Mouse (Mus musculus) left cerebral cortex, adult 9 months (tissue): ENCODE data around the gene Hlcs.

ENCODE experiments used
- DNase-seq, 2 experiments: peaks; one replicate each; pipeline ENCODE4 v3.0.0; 2022; ENCODE audit warnings: low spot score in 2 of 2

Hlcs gene

DNA sequence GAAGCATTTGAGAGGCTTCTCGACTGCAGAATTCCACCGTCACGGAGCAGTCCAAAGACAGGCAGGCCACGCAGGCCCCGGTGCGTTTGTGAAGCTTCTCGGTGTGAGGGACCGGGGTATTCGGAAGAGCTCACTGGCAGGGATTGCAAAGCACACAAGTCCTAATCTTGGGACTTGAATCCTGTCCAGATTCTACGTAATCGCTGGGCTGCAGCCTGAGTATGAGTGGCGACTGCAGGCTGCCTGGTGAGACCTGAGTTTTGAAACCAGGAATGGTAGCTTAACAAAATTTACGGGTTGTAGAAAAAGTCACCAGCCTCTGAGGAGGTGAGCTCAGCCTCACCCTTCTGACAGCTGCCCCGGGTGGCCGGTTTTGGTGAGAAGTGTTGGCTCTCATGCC is 64.7 kb downstream of the Hlcs start:
- DNase-seq: no peak

DNA sequence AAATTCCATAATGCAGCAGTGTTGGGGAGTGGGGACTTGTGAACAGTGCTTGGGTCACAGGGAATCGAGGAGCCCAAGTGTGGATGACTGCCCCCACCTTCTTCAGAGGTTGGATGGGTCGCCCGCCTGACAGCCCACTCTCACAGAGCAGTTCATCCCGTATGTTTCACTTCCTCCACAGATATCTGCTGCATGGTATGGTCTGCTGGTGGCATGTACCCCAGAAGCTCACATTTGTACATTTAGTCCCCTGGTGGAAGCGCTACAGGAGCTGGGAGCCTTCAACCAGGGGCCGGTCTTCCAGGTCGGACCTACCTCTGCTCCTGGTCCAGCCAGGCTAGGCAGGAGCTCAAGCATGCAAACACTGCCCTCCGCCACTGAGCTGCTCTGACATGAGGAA is 66.4 kb downstream of the Hlcs start:
- no peak for DNase-seq

DNA sequence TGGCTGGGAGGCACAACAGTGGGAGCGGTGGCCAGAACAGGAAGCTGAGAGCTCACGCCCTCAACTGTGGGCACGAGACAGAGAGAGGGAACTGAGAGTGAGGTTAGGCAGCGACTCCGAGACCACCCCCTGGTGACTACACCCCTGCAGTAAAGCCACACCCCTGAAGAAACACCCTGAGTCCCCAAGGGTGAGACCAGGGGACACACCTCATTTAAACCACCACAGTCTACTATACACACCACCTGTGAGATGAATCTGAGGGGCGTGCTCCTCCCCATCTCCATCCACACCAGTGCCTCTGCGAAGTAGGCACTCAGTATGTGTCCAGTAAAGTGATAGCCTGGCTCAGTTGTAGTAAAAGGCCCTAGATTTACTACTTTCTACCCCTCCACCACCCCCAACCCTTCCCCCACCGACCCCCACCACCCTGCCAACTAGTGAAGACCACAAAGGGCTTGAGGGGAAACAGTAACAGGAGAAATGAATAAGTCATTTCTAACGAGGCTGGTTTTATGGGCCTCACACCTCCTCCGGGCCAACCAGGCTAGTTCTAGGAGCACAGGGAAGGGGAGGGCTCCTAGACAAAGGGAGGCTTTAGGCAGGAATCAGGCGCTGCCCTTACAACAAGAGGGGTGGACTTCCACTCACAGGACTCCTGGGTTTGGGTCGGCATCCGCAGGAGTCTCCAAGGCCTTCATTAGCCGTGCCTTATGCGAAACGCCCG is 67.2 kb downstream of the Hlcs start:
- no peak for DNase-seq

DNA sequence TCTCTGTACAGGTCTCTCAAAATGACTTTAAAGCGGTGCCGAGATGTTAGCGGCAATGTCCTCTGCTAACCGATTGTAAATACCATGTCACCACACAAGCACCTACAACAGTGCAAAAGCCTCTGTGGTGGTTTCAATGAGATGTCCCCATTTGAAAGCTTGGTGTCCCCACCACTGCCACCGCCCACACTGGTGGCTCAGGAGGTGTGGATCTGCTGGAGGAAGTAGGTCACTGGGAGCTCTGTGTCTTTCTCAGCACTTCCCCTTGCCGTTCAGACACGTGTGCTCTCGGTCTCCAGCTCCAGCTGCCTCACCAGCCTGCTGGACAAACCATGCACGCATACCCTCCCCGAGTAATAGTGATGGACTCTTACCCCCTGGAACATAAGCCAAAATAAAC is 72.2 kb downstream of the Hlcs start:
- no peak for DNase-seq

DNA sequence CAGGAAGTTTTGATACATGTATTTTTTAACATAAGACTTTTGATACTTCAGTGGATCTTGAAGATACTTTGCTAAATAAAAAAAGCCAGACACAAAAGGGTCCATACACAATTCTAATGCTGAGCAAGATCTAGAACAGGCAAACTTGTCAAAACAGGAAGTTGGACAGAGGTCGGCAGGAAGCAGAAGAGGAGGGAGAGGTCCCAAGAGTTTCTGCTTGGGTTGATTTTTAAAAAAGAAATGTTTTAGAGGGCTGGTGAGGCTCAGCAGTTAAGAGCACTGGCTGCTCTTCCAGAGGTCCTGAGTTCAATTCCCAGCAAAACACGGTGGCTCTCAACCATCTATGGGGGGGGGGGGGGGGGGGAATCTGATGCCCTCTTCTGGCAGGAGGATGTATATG is 73.2 kb downstream of the Hlcs start:
- DNase-seq: no peak

DNA sequence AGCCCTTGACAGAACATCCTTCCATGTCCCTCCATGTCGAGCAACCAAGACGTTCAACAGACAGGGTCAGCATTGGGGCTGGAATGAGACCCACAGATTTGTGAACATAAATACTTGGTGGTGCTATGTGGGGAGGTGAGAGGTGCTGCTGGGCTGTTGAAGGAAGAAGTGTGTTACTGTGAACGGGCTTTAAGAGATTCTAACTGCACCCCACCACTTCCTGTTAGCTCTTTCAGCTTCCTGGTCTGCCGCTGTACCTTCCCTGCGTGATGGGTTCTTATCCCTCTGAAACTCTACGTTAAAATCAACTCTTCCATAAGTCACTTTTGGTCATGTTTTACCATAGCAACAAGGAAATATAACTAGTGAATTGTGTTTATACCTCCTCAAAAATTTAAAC is 73.8 kb downstream of the Hlcs start:
- DNase-seq: no peak

DNA sequence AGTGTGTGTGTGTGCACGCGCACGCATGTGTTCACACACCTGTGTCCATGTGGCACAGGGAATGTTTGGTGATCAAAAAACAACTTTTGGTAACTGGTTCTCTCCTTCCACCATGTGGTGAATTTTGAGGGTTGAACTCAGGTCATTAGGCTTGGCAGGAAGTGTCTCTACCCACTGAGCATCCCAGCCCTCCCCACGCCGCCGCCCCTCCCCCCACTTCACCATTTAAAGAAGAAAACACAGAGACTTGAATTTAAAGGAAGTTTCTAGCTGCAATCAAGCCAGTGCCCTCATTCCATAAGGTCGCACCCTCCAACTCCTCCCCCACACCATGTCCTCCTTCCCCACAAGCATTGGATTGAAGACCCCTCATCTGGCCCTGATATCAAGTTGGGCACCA is 74.2 kb downstream of the Hlcs start:
- DNase-seq: no peak

DNA sequence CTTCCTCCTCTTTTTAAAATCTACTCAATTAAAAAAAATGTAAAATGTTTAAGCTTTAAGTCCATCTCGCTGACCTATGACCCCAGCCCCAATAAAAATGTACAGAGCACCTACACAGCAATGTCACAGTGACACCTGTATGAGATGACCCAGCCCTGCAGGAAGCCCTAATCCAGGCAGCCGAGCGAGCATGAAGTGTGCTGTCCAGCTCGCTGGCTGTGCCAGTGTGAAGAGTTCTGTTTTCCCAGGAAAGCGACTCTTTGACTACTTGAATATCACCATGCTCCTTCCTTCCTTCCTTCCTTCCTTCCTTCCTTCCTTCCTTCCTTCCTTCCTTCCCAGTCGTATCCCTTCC is 76.3 kb downstream of the Hlcs start:
- no peak for DNase-seq

DNA sequence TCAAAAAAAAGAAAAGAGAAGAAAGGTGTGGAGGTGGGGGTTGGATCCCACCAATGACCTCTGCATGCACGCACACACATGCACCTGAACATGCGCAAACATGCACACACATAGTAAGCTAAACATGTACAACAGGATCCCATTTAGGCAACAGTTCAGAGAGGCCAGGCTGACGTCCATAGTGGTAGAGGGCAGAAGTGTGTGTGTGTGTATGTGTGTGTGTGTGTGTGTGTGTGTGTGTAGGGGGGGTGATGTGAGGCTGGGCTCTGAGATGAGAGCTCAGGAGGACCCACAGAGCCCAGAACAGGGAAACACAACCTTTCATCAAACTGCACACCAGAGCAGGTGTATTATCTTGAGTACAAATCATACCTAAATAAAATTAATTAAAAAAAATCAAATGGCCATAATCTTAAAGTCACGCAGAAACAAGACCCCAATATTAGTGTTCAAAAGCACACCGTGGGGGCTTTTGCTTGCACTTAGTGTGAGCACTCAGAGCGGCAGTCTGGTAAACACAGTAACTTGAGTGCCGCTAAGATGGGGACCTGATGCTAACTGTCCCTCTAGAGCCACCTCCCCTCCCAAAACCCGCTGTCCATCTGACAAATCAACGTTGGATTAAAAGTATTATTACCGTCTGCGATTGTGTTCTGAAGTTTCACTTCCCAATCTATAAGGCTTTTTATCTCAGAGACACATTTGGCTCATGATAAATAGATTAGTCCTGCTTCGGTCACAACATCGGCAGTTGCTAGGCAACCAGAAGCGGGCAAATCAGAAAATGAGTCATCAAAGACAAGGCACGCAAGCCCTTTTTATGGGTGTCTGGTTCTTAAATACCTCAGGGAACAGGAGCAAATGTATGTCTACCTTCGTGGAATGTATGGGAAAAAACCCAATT is 76.9 kb downstream of the Hlcs start:
- peak in 1 of 2 experiments; percentile 48 for DNase-seq

DNA sequence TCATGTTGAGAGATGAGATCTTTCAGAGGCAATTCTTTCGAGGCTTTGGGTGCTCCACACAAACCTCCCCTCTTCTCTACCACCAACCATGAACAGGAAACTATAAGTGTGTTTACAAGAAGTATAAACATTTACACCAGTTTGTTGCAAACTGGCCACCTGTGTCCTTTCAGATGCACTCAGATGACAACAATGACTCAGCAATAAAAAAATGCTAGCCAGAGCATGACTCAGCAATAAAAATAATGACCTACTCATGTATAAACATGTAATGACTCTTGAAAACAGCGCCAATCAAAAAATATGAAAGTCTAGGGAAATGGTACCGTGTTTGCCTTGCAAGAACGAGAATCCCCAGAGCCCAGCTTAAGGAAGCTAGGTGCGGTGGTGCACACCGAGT is 77.7 kb downstream of the Hlcs start:
- DNase-seq: no peak

DNA sequence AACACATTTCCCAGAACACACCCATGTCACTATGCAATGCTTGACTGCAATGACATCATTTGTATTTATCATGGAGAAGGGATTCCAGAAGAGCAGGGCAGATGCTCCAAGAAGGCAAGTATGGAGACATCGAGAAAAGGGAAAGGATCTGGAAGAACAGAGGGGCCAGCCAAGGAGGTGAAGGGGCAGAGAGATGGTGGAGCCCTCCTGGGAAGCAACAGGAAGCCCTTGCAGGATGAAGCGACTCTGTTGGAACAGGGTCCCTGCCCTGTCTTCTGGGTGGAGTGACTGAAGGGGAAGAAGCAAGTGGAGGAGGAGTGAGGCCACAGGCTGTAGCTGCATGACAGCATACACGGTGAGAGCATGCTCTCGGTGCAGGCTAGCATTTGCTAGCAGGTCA is 79.2 kb downstream of the Hlcs start:
- no peak for DNase-seq

DNA sequence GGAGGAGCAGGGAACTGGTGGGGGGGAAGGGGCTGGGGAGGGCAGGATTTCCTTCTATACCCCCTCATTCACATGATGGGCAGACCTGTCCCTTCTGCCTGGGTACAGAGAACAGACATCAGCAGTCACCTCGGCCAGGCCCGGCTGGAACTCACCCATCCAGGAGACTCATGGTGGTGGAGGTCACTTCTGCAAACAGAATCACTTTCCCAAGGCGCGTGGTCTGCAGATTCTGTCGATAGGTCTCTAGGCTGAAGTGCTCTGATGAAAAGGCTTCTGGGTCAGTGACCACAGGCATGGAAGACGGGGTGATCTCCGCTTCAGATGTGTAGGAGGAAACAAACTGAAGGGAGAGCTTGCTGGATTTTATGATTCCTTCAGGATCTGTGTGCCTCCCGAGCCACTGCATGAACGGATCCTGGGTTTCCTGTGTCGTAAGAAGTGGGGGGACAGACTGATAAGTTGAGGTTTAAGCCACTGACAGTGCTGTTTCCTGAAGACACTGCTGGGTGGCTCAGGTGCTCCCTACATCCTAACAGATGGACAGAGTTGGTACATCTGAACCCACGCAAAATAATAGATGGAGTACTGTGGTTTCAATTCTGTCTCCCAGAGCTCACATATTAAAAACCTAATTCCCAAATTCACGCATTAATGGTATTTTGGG is 82.3 kb downstream of the Hlcs start:
- DNase-seq: no peak

DNA sequence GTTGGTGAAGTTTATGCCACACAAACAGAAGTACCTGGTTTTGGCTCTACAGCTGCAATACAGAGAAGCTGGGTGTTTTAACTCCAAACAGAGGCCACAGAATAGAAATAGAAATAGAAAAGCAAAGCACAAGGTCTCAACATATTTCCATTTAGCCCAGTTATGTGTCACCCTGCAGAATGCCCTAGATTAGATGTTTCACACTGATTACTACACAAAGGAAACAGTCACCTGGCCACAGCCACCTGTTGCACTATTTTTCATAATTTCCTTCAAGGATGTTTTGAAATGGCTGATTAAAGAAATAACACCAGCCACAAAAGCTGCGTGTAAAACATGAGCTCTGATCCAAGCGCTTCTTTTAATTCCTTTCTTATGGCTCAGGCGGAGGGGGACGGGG is 82.9 kb downstream of the Hlcs start:
- DNase-seq: no peak

DNA sequence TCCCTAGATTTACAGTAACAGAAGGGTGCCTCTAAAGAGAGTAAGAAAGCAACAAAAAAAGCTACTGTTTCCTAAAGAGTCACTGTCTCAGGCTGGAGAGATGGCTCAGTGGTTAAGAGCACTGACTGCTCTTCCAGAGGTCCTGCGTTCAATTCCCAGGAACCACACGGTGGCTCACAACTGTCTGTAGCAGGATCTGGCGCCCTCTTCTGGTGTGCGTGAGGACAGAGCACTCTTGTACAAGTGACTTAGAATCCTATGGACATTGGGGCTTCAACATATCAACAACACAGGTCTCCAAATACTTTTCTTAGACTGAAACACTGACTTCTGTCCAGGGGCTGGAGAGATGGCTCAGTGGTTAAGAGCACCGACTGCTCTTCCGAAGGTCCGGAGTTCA is 83.5 kb downstream of the Hlcs start:
- DNase-seq: no peak

DNA sequence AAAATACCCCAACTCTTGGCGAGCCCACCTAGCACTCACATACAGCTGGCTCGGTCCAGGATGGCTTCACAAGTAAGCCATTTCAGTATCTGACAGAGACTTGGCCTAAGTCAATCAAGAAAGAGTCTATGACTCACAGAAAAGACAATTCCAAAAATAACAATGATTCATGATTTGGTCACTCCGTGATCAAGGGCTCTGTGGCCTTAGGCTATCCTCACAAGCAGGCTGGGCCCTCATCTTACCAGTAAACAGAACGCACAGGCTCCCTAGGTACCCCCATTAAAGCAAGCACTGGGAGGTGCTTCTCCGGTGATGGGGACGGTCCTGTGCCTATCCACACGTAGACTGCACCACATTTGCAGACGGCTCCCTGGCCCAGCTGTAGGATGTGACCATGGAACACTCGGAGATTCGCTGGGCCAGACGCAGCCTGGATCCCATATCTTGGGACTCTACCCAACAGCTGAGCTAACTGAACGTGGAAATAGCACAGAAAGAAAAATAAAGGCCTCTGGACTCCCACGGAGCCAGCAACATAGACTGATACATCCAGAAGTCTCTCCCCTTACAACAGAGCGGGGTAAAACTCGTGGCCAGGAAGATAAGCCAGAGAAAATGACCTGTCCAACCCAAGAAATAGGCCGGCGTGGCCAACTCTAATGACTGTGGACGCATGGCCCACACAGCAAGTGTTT is 84.4 kb downstream of the Hlcs start:
- no peak for DNase-seq

DNA sequence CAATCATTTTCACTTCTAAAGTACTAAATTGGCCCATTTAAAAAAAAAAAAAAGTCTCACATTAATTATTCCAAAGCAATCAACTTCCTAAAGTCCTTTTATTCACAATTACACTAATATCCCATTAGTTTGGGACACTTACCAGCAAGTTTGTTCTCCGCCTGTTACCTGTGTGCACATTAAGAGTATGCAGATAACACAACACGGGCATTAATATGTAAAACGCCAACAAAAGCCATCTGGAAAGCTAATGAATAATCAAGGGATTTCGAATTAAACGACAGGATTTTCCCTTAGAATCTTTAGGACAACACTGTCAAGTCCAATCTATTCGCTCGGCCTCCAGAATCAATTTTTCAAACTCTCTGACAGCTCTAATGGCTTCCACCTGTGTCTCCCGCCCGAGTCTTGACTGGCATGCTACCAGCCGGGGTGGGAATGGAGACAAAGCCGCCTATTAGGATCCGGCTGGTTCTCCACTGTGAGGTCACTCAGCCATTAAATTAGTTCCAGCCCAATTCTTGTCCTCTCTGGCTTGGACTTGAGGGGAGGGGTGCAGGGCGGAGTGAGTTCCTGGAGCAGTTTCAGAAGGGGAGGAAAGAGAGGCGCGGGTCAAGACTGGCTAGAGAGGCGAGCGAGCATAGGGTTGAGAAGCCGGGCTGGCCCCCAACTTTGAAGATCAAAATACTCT is 85.9 kb downstream of the Hlcs start:
- DNase-seq: peak in 1 of 2 experiments; percentile 33

DNA sequence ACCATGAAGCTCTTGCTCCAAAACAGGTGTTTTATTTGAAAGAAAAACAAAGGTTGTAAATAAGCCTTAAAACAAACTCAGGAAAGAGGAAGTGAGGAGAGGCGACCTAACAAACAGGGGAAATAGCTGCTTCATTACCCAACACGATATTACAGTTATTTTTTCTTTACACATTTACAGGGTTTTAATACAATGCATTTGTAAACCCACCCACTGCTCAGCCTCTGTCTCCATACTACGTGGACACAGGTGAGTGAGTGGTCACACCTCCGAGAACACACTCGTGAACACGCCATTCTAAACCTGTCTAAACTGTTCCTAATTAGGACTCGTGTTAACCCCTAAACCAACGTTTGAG is 90.0 kb downstream of the Hlcs start:
- no peak for DNase-seq

DNA sequence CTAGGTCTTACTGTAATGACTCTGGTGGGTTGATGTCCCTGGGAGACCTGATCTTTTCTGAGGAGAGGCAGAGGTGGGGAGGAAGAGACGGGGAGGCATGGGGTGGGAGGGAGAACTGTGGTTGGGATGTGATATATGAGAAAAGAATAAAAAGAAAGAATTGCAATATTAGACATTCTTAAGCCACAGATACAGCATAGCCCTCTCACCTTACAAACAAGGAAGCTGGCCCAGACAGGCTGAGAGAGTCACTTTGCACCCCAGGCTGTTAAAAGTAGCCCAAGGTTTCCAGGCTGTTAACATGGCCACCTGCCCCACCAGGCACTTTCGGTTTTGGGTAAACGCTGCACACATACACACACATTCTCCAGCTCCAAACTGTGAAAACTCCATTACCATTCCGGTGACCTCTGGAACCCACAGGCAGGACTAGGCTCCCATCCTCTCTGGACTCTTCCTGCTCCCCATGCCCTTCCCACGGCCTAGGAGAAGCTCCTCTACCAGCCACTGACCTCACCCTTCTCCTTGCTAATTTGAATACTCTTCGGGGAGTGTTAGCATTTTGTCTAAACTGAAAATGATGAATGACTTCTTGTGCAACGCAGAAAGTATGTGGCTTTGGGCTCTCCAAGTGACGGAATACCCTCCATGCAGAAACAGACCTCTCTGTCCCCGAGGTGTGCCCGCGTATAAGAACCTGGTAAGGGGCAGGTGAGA is 90.6 kb downstream of the Hlcs start:
- DNase-seq: no peak

DNA sequence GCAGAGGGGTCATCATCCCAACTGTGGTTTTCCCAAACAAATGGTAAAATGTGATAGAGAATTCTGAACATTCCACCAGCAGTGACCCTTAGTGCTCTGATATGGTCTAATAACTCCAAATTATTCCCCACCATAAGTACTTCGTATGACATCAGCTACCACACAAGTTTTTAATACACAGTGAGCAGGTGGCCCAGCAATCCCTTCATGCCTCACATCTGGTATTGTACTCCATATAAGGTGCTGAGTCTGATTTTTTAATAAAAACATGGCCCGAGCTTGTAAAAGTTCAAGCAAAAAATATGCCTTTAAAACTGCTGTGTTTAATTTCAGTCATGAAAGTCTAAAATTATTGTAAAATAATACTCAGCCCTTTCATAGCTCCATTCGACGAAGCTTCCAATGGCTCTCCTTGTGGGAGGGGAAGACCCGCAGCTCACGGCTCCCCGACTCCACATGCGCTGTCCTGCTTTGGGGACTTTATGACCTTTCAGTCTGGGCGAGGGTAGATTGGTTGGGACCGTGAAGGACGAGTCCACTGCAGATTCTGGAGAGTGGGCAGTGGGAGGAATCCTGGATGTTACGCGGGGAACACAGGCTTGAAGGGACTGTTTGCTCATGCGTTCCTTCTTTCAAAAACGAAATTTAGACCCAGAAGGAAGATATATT is 102.5 kb downstream of the Hlcs start:
- no peak for DNase-seq

DNA sequence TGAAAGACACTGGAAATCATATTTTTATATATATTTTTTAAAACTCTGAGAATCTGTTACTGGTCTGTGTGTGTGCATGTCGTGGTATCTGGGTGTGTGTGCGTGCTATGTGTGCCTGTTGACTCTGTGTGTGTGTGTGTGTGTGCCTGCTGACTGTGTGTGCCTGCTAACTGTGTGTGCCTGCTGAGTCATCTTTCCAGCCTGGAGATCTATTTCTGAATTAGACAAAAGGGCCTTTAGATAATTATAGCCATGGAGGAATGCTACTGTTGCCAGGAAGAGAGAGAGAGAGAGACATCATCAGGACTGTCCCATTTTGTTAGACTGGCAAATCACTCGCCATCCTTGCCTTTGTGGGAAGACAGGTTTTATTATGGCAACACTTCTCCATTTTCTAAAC is 103.7 kb downstream of the Hlcs start:
- DNase-seq: peak; percentile 65 to 74
